Mouse (Mus musculus) kidney, postnatal 14 days (tissue): ENCODE results near the gene Prex1.
"Not testable (repeated sequence)": the region's sequence is repeated elsewhere in the genome, so short reads cannot be mapped to it uniquely, and the experiment has no call there.

Experiments used
- DNase-seq: peaks from one replicate; pipeline ENCODE4 v3.0.0; 2022; ENCODE audit warnings: mixed read lengths

Gene Prex1

GRCm38 (mm10) chr2:166552657-166553056, 161.0 kb downstream of the Prex1 start:
- DNase-seq, result no peak

GRCm38 (mm10) chr2:166551831-166552498, 161.7 kb downstream of the Prex1 start:
- DNase-seq, result no peak

- no peak for DNase-seq
These were observed 163.8 kb downstream of the Prex1 start for GRCm38 (mm10) chr2:166549871-166550270.

DNA sequence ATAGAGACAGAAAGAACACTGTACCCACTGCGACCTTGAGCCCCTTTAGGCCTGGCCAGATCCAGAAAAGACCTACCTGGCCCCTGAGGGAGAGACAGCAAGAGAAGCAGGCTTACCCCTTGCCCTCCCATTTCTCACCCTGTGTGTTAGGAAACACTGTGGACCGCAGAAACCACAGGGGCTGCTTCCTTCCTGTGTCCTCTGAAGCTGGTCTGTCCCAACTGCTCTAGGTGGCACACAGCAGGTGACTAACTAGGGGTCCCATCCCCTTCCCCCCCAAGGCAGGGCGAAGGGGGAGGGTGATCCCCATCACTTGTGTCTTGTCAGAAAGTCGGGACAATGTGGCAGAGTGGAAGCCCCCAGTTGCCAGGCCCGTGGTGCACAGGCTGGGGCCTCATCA, 164.6 kb downstream of the Prex1 start:
- no peak for DNase-seq

DNA sequence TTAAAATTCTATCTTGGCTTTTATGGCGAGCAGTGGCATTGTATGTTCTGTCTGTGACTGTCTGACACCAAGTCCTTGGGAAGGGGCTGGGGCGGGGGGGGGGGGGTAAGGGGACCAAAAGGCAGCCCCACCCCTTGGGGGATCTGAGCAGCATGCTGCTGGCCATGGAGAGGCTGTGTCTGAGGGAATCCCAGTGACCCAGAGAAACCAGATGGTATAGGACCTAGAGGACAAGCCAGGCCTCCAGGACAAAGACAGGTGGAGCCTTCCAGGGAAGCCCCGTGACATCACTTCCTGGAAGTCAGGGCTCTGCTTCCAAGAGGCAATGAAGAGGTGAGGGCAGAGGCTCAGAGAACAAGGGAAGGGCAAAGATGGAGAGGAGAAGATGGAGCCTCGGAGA, 168.1 kb downstream of the Prex1 start:
- DNase-seq, result no peak

- no peak for DNase-seq
These were observed 168.9 kb downstream of the Prex1 start for GRCm38 (mm10) chr2:166544575-166545251.

DNA sequence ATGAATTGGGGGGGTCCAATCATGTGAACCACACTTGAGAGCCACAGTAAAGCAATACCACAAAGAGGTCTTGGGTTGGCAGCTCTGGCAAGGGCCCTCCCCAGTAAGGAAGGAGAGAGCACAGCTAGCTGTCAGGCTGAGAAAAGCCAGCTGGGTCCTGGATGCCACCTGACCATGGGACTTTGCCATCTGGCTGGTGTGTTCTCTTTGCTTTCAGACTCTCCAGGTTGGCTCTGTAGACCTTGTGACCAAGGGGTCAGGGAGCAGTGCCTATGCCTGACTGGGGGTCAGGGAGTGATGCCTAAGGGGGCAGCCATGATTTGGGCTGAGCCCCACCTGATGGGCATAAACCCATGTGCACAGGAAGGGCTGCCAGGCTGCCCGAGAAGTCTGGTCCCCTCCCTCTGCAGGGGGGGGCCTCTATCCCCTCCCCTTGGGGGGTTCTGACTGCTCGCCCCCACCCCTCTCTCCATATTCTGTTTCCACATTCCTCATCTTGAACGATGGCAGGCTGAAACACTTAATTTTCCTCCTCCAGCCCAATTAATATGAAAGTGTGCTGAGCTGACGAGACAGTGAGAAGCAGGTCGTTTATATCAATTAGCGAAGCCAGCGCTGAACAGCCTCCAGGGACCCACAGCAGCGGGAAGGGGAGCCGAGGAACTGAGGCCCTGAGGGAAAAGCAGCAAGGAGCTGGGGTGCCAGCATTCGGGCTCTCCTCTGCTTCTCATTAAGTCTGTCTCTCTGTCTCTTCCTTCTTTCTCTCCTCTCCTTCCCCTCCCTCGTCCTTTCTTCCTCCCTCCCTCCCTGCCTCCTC, 172.3 kb downstream of the Prex1 start:
- no peak for DNase-seq

DNA sequence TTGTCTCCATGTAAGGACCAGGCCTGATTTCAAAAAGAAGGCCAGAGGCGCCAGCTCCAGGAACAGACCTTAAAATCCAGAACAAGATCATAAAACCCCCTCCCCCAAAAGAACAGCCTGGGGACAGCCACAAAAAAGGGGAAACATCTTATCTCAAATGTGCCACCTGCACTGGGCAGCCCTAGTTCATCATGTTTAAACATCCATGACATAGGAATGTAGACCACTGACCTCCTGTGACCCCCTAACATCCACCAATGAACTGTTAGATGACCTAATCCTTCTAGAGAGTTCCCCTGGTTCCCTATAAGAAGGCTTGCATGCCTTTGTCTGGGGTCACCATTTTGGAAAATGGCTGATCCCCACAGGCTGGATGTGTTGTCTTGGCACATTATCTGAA, 173.4 kb downstream of the Prex1 start:
- DNase-seq, result no peak

DNA sequence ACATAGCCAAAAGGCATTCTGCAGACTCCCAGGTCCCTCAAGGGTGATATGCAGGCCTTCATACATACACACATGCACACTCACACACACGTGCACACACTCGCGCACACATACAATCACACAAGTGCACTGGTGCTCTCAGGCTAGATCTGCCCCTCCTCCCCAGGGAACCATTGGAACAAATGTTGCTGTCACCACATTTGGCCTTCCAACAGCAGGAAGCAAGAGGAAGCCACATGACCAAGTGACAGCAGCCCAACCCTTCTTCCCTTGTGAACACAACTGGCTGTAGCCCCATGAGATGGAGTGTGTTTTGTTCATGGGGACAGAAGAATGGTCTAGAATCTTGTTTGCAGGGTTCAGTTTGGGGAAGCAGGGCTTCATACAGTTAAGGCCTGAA, 176.7 kb downstream of the Prex1 start:
- DNase-seq, result peak; percentile 50

GRCm38 (mm10) chr2:166535519-166535918, 178.1 kb downstream of the Prex1 start:
- DNase-seq, result no peak

DNA sequence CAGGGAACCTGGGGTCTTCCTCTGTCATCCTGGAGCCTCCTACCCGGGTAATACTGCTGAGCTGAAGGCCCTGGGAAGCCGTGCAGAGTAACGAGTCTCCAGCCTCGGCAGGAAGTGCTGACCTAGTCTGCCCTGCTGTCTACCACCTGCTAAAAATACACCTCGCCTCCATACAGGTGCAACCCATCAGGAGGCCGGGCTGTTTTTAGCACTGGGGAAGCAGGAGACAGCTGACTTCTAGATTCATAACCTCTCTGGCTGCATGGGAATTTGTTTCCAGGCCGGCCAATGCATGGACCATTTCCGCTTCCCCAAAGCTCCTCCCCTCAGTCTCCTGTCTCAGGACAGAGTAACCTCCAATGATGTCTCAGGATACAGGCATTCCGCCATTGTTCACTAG, 187.4 kb downstream of the Prex1 start:
- no peak for DNase-seq

DNA sequence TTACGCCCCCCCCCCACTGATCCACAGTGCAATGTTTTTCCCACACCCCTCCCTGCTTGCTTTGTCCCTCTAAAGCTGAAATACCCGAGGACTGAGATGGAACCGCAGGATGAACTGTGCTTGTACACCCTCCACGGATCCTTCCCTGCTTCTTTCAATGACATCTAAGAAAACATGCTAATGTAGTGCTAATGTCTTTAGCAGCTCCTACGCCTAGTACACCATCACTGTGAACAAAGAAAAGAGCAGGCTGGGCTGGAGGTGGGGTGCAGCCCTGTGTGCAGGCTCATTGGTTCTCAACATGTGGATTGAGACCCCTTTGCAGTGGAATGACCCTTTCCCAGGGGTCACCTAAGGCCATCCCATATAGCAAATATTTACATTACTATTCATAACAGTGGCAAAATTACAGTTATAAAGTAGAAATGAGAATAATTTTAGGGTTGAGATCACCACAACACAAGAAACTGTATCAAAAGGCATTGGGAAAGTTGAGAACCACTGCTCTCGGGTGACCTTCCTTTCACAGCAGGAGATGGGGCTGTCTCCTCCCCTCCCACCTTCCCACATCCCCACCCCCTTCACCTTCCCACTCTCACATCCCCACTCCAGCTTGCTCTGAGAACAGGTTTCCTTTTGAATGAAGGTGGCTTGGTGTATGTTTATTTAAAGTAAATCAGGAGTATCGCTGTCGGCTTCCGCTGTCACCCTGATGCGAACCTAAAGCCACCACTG, 190.3 kb downstream of the Prex1 start:
- DNase-seq, result no peak

GRCm38 (mm10) chr2:166522612-166523120, 191.0 kb downstream of the Prex1 start:
- DNase-seq, result no peak

DNA sequence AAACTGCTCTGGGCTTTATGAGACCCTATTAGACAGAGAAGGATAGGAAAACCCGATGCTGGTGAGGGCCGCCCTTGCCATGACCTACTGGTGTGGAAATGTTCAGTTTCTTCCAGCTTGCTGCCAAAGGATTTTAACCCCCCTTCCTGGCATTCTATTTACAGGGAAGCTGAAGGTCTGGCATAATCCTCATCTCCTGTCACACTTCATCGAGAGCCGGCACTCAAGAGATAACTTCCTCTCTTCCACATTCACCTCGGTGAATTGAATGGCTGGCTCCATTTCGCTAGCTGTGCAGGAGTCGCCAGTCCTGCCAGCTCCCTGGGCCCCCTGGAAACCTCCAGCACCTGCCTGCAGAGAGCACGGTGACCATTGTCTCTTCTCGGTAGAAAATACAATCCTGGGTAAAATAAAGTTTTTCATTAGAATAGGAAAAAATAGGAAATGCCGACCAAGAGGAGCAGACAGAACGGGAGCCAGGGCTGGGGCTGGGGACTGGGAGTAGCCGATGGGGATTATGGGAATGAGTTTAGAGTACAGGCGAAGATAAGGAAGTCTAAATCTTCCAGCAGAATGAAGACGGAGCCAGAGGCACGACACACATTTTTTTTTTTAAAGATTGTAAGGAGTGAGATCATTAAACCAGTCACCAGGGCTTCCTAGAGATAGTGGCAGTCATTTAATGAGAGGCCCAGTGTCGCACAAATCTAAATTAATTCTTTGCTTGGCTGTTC, 191.6 kb downstream of the Prex1 start:
- peak; percentile 23 for DNase-seq

GRCm38 (mm10) chr2:166521461-166521860, 192.2 kb downstream of the Prex1 start:
- no peak for DNase-seq

DNA sequence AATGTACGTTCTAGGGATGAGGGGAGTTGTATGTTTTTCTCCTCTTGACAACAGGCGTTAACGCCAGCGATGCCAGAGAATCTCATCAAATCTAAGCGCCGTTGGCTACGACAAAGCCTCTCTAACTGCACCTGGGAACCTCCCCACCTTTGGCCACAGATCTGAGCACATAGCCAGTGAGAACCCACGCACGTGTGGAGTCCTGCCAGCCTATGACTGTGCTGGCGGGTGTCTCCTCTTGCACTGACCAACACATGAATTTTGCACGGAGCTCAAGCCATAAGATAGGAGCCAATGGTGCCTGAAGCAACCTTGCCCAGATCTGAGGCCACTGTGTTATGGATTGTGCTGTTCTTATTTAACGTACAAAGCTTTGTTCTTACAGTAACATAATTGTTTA, 193.1 kb downstream of the Prex1 start:
- DNase-seq, result no peak

DNA sequence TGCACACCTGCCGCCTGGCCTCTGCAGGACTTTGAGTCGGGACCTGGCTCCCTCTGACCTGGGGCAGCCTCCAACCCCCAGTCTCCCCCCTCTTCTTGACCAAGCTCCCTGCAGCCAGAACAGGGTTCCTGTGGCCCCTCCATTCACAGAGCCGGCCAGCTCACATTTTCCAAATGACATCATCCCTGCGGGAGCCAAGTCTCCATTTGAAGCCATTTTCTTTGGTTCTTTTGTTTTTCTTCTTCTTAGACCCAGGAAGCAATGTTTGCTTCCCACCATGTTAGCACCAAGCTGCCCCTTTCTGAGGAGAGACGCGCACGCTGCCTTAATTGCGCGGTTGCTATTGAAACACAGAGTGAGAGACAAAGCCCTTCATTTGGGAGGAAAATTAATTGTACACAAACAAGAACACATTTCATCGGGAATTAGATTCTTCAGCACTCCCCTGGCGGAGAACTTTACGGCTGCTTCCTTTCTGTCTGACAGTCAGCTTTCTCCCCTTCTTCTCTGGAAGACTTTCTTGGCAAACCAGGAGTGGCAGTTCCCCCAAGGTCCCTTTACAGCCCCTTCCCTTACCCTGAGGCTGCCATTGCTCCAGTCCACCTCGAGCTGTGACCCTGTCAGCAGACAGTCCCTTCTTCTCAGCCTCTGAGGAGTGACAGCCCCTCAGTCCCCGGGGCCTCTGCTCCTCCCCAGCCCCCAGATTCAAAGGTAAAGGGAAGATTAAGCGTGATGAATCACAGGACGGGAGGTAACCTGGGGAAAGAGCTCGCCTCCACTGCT, 196.0 kb downstream of the Prex1 start:
- not testable (repeated sequence) for DNase-seq

DNA sequence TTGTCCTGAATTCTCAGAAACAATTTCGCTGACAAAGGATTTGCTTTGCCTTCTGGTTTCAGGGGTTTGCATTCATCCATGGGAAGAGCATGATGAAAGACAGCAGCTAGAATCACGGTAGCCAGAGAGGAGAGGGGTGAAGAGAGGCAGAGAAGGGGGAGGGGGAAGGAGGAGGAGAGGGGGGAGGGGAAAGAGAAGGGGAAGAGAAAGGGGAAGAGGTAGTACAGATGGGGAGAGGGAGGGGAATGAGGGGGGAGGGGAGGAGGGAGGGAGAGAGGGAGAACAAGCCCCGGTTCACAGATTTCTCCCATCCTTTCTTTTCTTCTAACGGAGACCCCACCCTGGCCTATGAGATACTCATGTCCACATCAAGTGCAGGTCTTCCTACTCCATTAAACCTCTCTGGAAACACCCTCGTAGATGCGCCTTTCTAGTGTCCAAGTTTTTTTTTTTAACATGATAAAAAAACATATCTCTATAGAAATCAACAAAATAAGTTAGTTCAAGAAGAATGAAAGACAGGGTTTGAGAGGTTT, 196.7 kb downstream of the Prex1 start:
- DNase-seq, result no peak
